Mouse (Mus musculus): ENCODE results near the gene Zcrb1.

GRCm38 (mm10) chr15:93368558-93368957 lies 29.6 kb downstream of the Zcrb1 start:
- TF ChIP-seq GATA1 (IDR thresholded peaks at IDR 0.05; ENCODE audit: low read length) (no peak), TAL1 (IDR thresholded peaks at IDR 0.05; ENCODE audit: low read length) (no peak)

Measured in erythroblast, embryonic 14.5 days (primary cell).